Mouse (Mus musculus): ENCODE measurements around the gene Ocel1. TPM values are rescaled to one million over a fixed set of nuclear protein-coding genes. Genes with fewer than 3 reads are reported as not detected.
A peak's percentile ranks its signal among the peaks of the same experiment; 100 is the strongest.

Gene Ocel1
- polyA plus RNA-seq, 1 experiment from 2014 or later = 5.3 TPM

DNA sequence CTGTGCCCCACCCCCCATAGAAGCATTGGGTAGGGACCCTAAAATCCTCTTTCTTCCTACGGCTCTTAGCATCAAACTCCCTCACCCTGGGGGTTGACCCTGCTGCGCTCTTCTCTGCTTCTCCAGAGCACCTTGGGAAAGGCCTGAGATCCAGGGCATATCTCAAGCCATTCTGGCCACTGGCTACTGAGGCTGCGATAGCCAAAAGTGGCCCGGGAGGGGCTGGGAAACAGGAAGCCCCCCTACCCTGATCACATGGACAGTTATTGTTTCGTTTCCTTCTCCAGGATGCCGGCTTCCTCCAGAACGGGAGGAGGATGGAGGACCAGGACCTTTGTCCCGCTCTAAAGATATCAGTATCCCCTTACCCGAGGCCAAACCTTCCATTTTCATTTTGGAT is 24.5 kb downstream of the Ocel1 start, which contains the start of gene Ushbp1:
Gene Ushbp1 (minus strand): TSS at position 174 of the 400 bp plus-strand sequence.
- no peak for ATAC-seq
- H3K36me3 ChIP-seq = peaks cover 17% of the 10 kb centered on the region
- H3K9me3 ChIP-seq = no peaks in the 10 kb centered on the region
- no peaks in the 10 kb centered on the region for H3K27me3 ChIP-seq
- WGBS = 93% methylated on average over 9 of the region's 9 CpGs
- peaks cover 14% of the 10 kb centered on the region for H3K4me1 ChIP-seq (replicated peaks)
- peak within 1 kb of the TSS; percentile 95 for H3K4me2 ChIP-seq (replicated peaks)
- peak within 1 kb of the TSS; percentile 86 for H3K4me3 ChIP-seq (replicated peaks)
- no peak within 1 kb of the TSS for H3K9ac ChIP-seq (replicated peaks)
- H3K27ac ChIP-seq = peak within 1 kb of the TSS; percentile 41

DNA sequence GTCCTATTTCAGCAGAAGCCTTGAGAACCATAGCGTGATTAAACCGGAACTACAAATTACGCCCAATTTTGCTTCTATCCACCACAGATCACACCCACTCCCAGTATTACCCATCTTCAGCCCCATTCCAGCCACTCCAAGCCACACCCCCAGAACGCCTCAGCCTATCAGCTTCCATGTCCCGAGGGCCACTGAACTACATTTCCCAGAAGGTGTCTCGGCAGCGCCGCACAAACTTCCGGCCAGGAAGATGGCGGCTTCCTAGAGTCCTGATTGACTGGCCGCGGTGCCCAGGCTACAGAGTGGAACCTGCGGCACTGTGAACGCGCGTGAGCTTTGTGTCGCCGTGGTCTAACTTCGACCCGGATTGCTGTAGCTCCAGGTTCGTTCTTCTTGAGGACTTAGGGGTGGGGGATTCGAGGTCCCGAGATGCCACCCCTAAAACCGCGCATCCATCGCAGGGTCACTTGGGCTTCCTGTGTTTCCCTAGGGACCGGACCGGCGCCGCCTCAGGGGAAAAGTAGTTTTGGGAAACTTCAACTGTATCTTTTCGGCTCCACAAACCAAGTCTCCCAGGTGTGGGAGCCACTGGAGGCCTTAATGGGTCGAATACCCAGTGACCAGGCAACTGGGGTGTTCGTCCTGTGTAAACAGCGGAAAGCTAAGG is 25.7 kb downstream of the Ocel1 start, which contains the start of gene Babam1:
Gene Babam1 (plus strand): TSS at position 223 of the 667 bp plus-strand sequence.
- Histone ChIP-seq H3K9ac (replicated peaks) (peak within 1 kb of the TSS; percentile 84), H3K4me1 (replicated peaks) (peaks cover 14% of the 10 kb centered on the region), H3K36me3 (peaks cover 17% of the 10 kb centered on the region), H3K4me3 (replicated peaks) (peak within 1 kb of the TSS; percentile 86), H3K27me3 (no peaks in the 10 kb centered on the region), H3K27ac (peak within 1 kb of the TSS; percentile 56), H3K4me2 (replicated peaks) (peak within 1 kb of the TSS; percentile 95), H3K9me3 (no peaks in the 10 kb centered on the region)
- ATAC-seq = peak; percentile 98
- under 1% methylated on average over 34 of the region's 34 CpGs for WGBS

DNA sequence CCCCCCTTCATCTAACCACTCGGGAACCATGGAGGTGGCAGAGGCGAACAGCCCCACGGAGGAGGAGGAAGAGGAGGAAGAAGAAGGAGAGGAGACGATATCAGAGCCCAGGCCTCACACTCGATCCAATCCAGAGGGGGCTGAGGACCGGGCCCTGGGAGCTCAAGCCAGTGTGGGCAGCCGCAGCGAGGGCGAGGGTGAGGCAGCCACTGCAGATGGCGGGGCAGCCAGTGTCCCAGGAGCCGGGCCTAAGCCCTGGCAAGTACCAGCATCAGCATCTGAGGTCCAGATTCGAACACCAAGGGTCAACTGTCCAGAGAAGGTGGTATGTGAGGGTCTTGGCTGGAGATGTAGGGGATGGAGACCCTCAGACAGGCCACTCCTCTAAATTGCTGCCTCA is 26.6 kb downstream of the Ocel1 start:
- peaks cover 17% of the 10 kb centered on the region for H3K36me3 ChIP-seq
- H3K9me3 ChIP-seq = no peaks in the 10 kb centered on the region
- no peak for ATAC-seq
- peak overlapping the region; percentile 84; the same call in 1 of the 2 replicates for H3K9ac ChIP-seq (replicated peaks)
- H3K4me2 ChIP-seq (replicated peaks) = peak overlapping the region; percentile 95
- H3K4me3 ChIP-seq (replicated peaks) = peak overlapping the region; percentile 86
- no peak overlapping the region for H3K27ac ChIP-seq
- H3K4me1 ChIP-seq (replicated peaks) = peaks cover 14% of the 10 kb centered on the region
- WGBS = 84% methylated on average over 12 of the region's 12 CpGs
- H3K27me3 ChIP-seq = no peaks in the 10 kb centered on the region

DNA sequence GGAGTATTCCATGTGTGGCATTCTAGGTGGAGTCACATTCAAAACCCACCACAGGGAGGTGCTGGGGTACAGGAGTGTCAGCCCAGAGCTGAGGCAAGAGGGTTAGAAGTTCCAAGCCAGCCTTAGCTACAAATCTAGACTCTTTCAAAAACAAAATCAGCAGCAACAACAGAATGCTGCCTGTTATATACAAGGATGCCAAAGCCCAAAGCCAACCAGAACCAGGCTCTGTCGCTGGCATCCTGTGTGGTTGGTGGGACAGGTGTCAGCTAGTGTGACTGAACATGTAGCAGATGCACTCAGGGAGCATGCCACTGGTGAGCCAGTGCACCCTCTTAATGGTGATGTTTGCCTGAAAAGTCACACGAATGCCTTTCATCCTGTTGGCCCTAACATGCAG is 29.7 kb downstream of the Ocel1 start:
- WGBS = 96% methylated on average over 2 of the region's 2 CpGs
- Histone ChIP-seq H3K27ac (no peak overlapping the region), H3K4me2 (replicated peaks) (no peak overlapping the region), H3K27me3 (no peaks in the 10 kb centered on the region), H3K36me3 (peaks cover 31% of the 10 kb centered on the region), H3K4me1 (replicated peaks) (peaks cover 21% of the 10 kb centered on the region), H3K4me3 (replicated peaks) (no peak overlapping the region), H3K9me3 (no peaks in the 10 kb centered on the region), H3K9ac (replicated peaks) (no peak overlapping the region)
- ATAC-seq = no peak

DNA sequence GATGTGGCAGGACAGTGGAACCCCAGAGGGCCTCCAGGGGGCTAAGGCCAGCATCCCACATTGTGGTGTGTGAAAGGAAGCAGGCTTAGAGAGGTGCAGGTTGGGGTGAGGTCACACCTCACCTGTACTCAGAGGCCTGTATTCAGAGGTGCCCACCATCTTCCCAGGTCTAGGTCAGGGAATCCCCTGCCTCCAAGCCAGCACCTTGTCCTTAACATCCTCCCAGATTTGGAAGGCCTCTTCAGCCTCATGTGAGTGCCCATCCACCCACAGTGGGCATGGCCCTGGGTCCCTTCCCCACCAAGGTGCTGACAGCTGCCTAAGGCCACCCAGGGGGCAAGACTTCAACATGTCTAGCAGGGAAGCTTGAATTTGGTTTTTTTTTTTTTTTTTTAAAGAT is 30.4 kb downstream of the Ocel1 start:
- peaks cover 31% of the 10 kb centered on the region for H3K36me3 ChIP-seq
- H3K9ac ChIP-seq (replicated peaks) = no peak overlapping the region
- no peaks in the 10 kb centered on the region for H3K9me3 ChIP-seq
- no peak for ATAC-seq
- no peak overlapping the region for H3K4me3 ChIP-seq (replicated peaks)
- H3K27me3 ChIP-seq = no peaks in the 10 kb centered on the region
- no peak overlapping the region for H3K4me2 ChIP-seq (replicated peaks)
- H3K4me1 ChIP-seq (replicated peaks) = peaks cover 23% of the 10 kb centered on the region
- H3K27ac ChIP-seq = no peak overlapping the region

DNA sequence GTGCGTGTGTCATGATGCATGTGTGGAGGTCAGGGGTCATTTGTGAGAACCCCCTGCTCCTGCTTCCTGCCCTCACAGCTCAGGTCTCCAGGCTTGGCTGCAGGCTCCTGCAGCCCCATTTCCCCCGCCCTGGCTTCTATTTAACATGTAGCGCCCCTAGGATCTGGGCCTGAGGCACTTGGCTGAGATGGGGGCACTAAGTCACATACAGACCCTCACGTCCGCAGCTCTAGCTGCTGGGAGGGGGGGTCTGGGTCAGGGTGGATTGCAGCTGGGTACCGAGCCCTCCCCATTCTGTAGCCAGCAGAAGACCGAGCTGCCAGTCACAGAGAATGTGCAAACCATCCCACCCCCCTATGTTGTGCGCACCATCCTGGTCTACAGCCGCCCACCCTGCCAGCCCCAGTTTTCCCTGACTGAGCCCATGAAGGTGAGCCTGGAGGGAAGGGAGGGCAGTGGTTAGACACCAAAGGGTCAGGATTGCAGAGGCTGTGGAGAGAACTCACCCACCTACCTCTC is 31.4 kb downstream of the Ocel1 start:
- no peak overlapping the region for H3K4me2 ChIP-seq (replicated peaks)

DNA sequence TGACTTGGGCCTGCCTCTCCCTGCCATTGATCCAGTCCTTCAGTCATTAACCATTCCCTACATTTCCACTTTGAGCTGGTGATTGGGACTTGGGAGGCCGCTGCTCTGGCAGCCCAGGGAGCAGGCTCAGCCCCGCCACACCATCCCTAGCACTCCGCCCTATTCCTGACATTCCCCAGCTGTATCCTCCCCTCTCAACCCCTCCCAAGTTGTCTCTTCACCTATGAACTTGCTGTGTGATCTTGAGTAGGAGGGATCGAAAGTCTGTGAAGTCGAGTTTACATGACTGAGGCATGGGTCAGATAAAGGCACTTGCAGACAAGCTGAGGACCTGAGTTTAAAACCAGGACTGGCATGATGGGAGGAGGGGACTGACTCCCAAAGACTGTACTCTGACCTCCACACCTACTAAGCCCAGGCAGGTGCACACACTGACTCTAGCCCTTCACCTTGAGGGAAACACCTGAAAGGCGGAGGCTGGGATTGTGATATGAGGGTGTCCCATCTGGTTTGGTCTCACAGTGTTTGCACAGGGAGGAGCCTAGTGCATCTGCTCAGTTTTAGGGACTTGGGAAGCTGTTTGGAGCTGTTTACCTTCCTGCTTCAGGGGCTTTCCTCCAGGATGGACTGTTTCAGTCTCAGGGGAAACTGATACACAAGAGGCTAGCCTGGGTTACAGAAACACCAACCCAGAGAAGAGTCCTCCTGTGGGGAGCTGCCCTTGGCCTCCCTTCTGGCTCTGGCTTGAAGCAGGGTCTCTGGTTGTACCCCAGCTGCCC is 32.2 kb downstream of the Ocel1 start:
- WGBS = 89% methylated on average over 6 of the region's 6 CpGs
- H3K9ac ChIP-seq (replicated peaks) = no peak overlapping the region
- peaks cover 26% of the 10 kb centered on the region for H3K4me1 ChIP-seq (replicated peaks)
- no peak overlapping the region for H3K4me2 ChIP-seq (replicated peaks)
- H3K36me3 ChIP-seq = peaks cover 32% of the 10 kb centered on the region
- H3K4me3 ChIP-seq (replicated peaks) = no peak overlapping the region
- H3K27me3 ChIP-seq = no peaks in the 10 kb centered on the region
- H3K9me3 ChIP-seq = no peaks in the 10 kb centered on the region
- no peak overlapping the region for H3K27ac ChIP-seq
- ATAC-seq = no peak

More for the DNA sequence above, 31.4 kb downstream of the Ocel1 start:
- H3K4me3 ChIP-seq (replicated peaks) = no peak overlapping the region
- H3K27ac ChIP-seq = no peak overlapping the region
- H3K4me1 ChIP-seq (replicated peaks) = peaks cover 28% of the 10 kb centered on the region
- no peaks in the 10 kb centered on the region for H3K9me3 ChIP-seq
- no peak overlapping the region for H3K9ac ChIP-seq (replicated peaks)
- H3K27me3 ChIP-seq = no peaks in the 10 kb centered on the region
- WGBS = 86% methylated on average over 9 of the region's 9 CpGs
- ATAC-seq = no peak
- peaks cover 31% of the 10 kb centered on the region for H3K36me3 ChIP-seq

DNA sequence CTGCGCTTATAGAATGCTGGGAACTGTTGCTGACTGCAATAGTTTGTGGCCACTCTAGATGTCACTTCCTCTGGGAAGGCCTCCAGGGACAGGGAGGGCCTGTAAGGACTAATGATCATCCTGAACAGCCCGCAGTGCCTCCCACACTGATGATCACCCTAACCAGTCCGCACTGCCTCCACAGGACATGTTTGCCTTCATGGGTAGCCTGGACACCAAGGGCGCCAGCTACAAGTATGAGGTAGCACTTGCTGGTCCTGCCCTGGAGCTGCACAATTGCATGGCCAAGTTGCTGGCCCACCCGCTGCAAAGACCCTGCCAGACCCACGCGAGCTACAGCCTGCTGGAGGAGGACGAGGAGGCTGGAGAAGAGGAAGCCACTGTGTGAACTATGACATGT is 32.9 kb downstream of the Ocel1 start:
- WGBS = 91% methylated on average over 8 of the region's 8 CpGs
- no peak for ATAC-seq

DNA sequence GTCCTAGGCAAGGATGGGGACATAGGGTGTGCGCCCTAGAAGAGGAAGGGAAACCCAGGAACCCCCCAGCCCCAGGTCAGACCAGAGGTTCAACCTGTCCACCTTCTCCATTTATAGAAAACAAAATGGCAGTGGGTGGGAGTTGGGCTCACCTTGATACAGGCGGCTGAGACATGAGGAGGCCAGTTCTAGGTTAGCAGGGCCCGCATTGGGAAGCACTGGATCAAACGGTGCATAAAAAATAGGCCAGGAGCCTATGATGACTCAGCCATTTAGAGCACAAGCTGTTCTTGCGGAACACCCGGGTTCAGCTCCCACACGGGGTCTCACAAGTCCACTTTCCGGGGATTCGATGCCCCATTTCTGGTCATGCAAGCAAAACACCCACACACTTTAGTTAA is 33.9 kb downstream of the Ocel1 start:
- 87% methylated on average over 9 of the region's 9 CpGs for WGBS
- no peak overlapping the region; the same call in 1 of the 2 replicates for H3K4me2 ChIP-seq (replicated peaks)
- peak overlapping the region; percentile 53; the same call in 1 of the 2 replicates for H3K4me3 ChIP-seq (replicated peaks)

More for the DNA sequence above, 32.9 kb downstream of the Ocel1 start:
- H3K36me3 ChIP-seq = peaks cover 30% of the 10 kb centered on the region
- H3K4me3 ChIP-seq (replicated peaks) = no peak overlapping the region
- no peak overlapping the region for H3K27ac ChIP-seq
- H3K4me2 ChIP-seq (replicated peaks) = no peak overlapping the region
- no peaks in the 10 kb centered on the region for H3K9me3 ChIP-seq
- peaks cover 26% of the 10 kb centered on the region for H3K4me1 ChIP-seq (replicated peaks)
- no peak overlapping the region for H3K9ac ChIP-seq (replicated peaks)
- H3K27me3 ChIP-seq = no peaks in the 10 kb centered on the region

DNA sequence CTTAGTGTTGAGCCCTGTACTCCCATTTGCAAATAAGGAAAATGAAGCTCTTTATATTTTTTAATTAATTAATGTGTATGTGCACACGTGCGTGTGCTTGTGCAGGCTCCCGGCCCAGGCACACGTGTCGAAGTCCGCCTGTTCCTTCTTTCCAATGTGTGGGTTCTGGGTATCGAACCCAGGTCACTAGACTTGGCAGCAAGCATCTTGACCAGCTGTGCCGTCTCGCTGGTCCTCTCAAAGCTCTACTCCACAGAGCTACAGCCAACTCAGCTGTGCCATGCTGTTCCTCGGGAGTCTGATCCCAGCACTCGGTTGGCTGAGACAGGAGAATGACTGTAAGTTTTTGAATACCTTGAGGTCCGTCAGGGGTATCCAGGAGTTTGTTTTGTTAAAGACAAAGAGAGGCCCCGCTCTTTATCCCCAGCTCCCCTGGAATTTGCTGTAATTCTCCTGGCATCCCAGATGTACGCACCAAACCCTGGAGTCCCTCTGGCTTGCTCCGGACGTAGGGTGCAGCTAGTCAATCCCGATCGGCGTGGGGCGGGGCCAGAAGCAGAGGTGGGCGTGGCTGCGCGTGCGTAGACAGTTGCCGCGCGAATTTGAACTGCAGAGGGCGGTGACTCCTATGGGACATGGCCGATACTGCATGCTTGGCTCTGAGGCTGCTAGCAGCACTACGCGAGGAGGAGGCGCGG is 34.5 kb downstream of the Ocel1 start, which contains the start of gene Ankle1:
Gene Ankle1 (plus strand): TSS at position 610 of the 698 bp plus-strand sequence.
- WGBS = 16% methylated on average over 33 of the region's 33 CpGs
- ATAC-seq = peak; percentile 91
- Histone ChIP-seq H3K9ac (replicated peaks) (peak within 1 kb of the TSS; percentile 60), H3K36me3 (peaks cover 22% of the 10 kb centered on the region; the same call in 1 of the 2 replicates), H3K4me1 (replicated peaks) (peaks cover 26% of the 10 kb centered on the region), H3K27ac (no peak within 1 kb of the TSS), H3K27me3 (no peaks in the 10 kb centered on the region), H3K4me2 (replicated peaks) (peak within 1 kb of the TSS; percentile 94), H3K9me3 (no peaks in the 10 kb centered on the region), H3K4me3 (replicated peaks) (peak within 1 kb of the TSS; percentile 53)

More for the DNA sequence above, 33.9 kb downstream of the Ocel1 start:
- Histone ChIP-seq H3K9me3 (no peaks in the 10 kb centered on the region), H3K9ac (replicated peaks) (no peak overlapping the region), H3K4me1 (replicated peaks) (peaks cover 26% of the 10 kb centered on the region), H3K27me3 (no peaks in the 10 kb centered on the region), H3K36me3 (peaks cover 23% of the 10 kb centered on the region; the same call in 1 of the 2 replicates), H3K27ac (no peak overlapping the region)
- ATAC-seq = no peak

DNA sequence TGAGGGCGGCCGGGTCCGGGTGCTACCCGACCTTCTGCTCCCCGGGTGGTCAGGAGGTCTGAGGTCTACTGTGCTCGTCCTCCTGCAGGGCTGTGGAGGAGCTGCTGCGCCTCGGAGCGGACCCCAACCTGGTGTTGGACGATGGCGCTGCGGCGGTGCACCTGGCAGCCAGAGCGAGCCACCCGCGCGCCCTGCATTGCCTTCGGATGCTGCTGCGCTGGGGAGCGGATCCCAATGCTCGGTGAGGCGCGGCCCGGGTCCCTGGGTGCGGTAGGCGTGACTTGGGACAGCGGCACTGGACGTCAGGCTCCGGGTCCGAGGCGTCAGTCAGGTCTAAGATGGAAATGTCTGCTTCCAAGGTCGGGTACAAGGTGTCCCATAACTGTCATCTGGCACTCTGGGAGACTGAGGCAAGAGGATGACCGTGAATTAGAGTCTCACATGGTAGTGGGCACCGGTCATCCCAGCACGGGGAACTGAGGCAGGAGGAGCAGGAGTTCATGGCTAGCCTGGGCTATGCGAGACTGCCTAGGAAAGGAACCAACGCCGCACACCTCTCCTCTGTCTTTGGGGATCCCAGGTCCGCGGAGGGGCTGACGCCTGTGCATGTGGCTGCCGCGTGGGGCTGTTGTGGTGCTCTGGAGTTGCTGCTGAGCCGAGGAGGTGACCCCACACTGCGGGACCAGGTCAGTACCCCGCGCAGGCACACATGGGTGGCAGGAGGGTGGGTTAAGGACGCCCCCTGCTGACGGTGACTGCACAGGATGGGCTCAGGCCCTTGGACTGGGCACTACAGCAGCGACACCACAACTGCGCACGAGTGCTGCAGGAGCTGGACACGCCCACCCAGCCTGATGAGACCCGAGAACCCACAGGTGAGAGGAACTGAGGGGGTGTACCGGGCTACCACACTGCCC is 35.3 kb downstream of the Ocel1 start:
- H3K36me3 ChIP-seq = peaks cover 22% of the 10 kb centered on the region; the same call in 1 of the 2 replicates
- H3K27me3 ChIP-seq = no peaks in the 10 kb centered on the region
- no peaks in the 10 kb centered on the region for H3K9me3 ChIP-seq
- H3K4me1 ChIP-seq (replicated peaks) = peaks cover 26% of the 10 kb centered on the region
- peak overlapping the region; percentile 53 for H3K4me3 ChIP-seq (replicated peaks)
- WGBS = under 1% methylated on average over 55 of the region's 55 CpGs
- peak overlapping the region; percentile 94 for H3K4me2 ChIP-seq (replicated peaks)
- H3K27ac ChIP-seq = no peak overlapping the region
- peak overlapping the region; percentile 60 for H3K9ac ChIP-seq (replicated peaks)
- ATAC-seq = peak; percentile 75

Data from midbrain, embryonic 13.5 days (tissue).